Mouse (Mus musculus): ENCODE results near the gene Extl1. TPM values are rescaled to one million over a fixed set of nuclear protein-coding genes. Genes with fewer than 3 reads are reported as not detected.
A peak's percentile ranks its signal among the peaks of the same experiment; 100 is the strongest.

Gene Extl1
- polyA plus RNA-seq, 1 experiment from 2014 or later: 0.66 TPM

GRCm38 (mm10) chr4:134316390-134316789, 67.3 kb downstream of the Extl1 start:
- peak; percentile 33 for DNase-seq (ENCODE audit: low spot score)
- H3K9me3 ChIP-seq: 0 out of 2 replicates have a peak, but pooled peaks cover 2% of the 10 kb centered on the region
- no peak overlapping the region for H3K4me3 ChIP-seq
- no peaks in the 10 kb centered on the region for H3K27me3 ChIP-seq (replicated peaks; ENCODE audit: low read depth, poor library complexity, severe bottlenecking)
- 53% methylated on average over 16 of the region's 16 CpGs for WGBS
- no peaks in the 10 kb centered on the region for H3K36me3 ChIP-seq (replicated peaks)
- H3K4me1 ChIP-seq: peaks cover 16% of the 10 kb centered on the region
- H3K27ac ChIP-seq (replicated peaks): no peak overlapping the region

GRCm38 (mm10) chr4:134315470-134315869, 68.2 kb downstream of the Extl1 start:
- H3K27me3 ChIP-seq (replicated peaks; ENCODE audit: low read depth, poor library complexity, severe bottlenecking): no peaks in the 10 kb centered on the region
- peaks cover 16% of the 10 kb centered on the region for H3K4me1 ChIP-seq
- 0 out of 2 replicates have a peak overlapping the region, but pooled peaks have one; percentile 11 for H3K27ac ChIP-seq (replicated peaks)
- H3K4me3 ChIP-seq: no peak overlapping the region
- H3K36me3 ChIP-seq (replicated peaks): no peaks in the 10 kb centered on the region
- 0 out of 2 replicates have a peak, but pooled peaks cover 2% of the 10 kb centered on the region for H3K9me3 ChIP-seq
- WGBS: 79% methylated on average over 9 of the region's 9 CpGs
- DNase-seq (ENCODE audit: low spot score): no peak

DNA sequence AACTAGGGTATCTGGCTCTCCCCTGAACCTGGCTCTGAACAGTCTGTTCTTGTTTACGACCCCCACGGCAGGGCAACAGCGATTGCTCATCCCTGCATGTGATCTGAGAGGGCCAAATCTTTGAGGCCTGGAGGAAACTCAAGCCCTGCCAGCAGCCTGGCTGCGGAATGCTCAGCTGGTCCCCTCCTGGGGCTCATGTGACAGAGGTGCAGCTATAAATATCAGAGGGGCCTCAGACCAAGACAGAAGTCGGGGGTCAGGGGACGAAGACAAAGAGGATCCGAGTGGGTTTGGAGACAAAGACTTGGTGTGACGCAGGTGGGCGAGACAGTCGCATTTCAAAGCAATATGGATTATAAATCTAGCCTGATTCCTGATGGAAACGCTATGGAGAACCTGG, 68.8 kb downstream of the Extl1 start, which contains the start of gene Trim63:
Trim63 (plus strand) TSS at position 245 of the 400 bp plus-strand sequence.
- Histone ChIP-seq H3K27ac (replicated peaks) (0 out of 2 replicates have a peak within 1 kb of the TSS, but pooled peaks have one; percentile 11), H3K4me1 (peaks cover 16% of the 10 kb centered on the region), H3K9me3 (0 out of 2 replicates have a peak, but pooled peaks cover 2% of the 10 kb centered on the region), H3K36me3 (replicated peaks) (no peaks in the 10 kb centered on the region), H3K27me3 (replicated peaks; ENCODE audit: low read depth, poor library complexity, severe bottlenecking) (no peaks in the 10 kb centered on the region), H3K4me3 (no peak within 1 kb of the TSS)
- WGBS: 38% methylated on average over 11 of the region's 11 CpGs
- DNase-seq (ENCODE audit: low spot score): peak; percentile 10

- Histone ChIP-seq H3K27me3 (replicated peaks; ENCODE audit: low read depth, poor library complexity, severe bottlenecking) (no peaks in the 10 kb centered on the region), H3K27ac (replicated peaks) (no peak overlapping the region), H3K4me3 (no peak overlapping the region), H3K36me3 (replicated peaks) (no peaks in the 10 kb centered on the region), H3K4me1 (peaks cover 16% of the 10 kb centered on the region), H3K9me3 (0 out of 2 replicates have a peak, but pooled peaks cover 2% of the 10 kb centered on the region)
- WGBS: 79% methylated on average over 4 of the region's 4 CpGs
- no peak for DNase-seq (ENCODE audit: low spot score)
Measured at GRCm38 (mm10) chr4:134314081-134314655, 69.5 kb downstream of the Extl1 start.

GRCm38 (mm10) chr4:134312901-134313300, 70.7 kb downstream of the Extl1 start:
- DNase-seq (ENCODE audit: low spot score): no peak
- no peak overlapping the region for H3K27ac ChIP-seq (replicated peaks)
- 94% methylated on average over 6 of the region's 6 CpGs for WGBS
- no peaks in the 10 kb centered on the region for H3K36me3 ChIP-seq (replicated peaks)
- H3K4me1 ChIP-seq: peaks cover 17% of the 10 kb centered on the region
- H3K27me3 ChIP-seq (replicated peaks; ENCODE audit: low read depth, poor library complexity, severe bottlenecking): no peaks in the 10 kb centered on the region
- no peak overlapping the region for H3K4me3 ChIP-seq
- H3K9me3 ChIP-seq: 0 out of 2 replicates have a peak, but pooled peaks cover 2% of the 10 kb centered on the region

DNA sequence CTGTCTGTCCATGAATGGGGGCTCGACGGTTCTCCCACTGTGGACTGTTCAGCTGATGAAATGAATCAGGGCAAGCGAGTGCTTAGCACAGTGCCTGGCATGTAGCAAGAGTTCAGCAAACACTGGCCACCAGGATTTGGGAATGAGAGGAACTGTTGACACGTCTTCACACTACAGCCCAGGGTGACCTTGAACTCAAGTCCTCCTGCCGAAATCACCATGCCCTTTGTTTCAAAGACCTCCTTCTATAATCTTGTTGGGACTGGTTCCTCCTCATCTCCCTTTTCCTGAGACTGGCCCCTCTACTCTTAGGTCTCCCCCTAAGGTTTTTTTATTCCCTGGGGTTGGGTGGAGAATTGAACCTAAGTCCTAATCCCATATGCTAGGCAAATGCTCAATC, 71.3 kb downstream of the Extl1 start:
- Histone ChIP-seq H3K27me3 (replicated peaks; ENCODE audit: low read depth, poor library complexity, severe bottlenecking) (no peaks in the 10 kb centered on the region), H3K4me3 (no peak overlapping the region), H3K4me1 (peaks cover 23% of the 10 kb centered on the region), H3K36me3 (replicated peaks) (no peaks in the 10 kb centered on the region), H3K9me3 (0 out of 2 replicates have a peak, but pooled peaks cover 2% of the 10 kb centered on the region), H3K27ac (replicated peaks) (no peak overlapping the region)
- no peak for DNase-seq (ENCODE audit: low spot score)
- 91% methylated on average over 5 of the region's 5 CpGs for WGBS

GRCm38 (mm10) chr4:134311784-134312183, 71.9 kb downstream of the Extl1 start:
- WGBS: 83% methylated on average over 9 of the region's 9 CpGs
- Histone ChIP-seq H3K4me3 (no peak overlapping the region), H3K4me1 (peaks cover 28% of the 10 kb centered on the region), H3K9me3 (0 out of 2 replicates have a peak, but pooled peaks cover 2% of the 10 kb centered on the region), H3K36me3 (replicated peaks) (no peaks in the 10 kb centered on the region), H3K27me3 (replicated peaks; ENCODE audit: low read depth, poor library complexity, severe bottlenecking) (no peaks in the 10 kb centered on the region), H3K27ac (replicated peaks) (no peak overlapping the region)
- DNase-seq (ENCODE audit: low spot score): no peak

DNA sequence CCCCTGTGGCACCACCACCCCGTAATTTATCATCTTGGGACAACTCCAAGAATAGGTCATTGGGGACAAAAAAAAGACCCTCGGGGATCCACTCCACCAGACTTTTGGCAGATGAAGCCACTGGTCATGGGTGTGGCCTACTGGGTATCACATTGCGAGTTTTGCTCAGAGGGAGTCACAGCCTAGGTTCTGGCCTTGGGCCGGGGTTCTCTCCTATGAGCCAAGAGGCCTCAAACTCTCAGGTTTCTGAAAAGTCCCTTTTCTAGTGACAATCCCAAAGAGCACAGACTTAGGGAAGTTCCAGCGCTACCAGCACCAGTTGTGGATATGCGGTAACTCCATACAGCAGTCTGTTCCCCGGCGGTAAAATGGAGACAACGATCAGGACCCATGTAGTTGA, 73.0 kb downstream of the Extl1 start:
- H3K4me3 ChIP-seq: no peak overlapping the region
- peaks cover 28% of the 10 kb centered on the region for H3K4me1 ChIP-seq
- H3K27ac ChIP-seq (replicated peaks): no peak overlapping the region
- 0 out of 2 replicates have a peak, but pooled peaks cover 2% of the 10 kb centered on the region for H3K9me3 ChIP-seq
- no peaks in the 10 kb centered on the region for H3K36me3 ChIP-seq (replicated peaks)
- WGBS: 89% methylated on average over 9 of the region's 9 CpGs
- DNase-seq (ENCODE audit: low spot score): no peak
- no peaks in the 10 kb centered on the region for H3K27me3 ChIP-seq (replicated peaks; ENCODE audit: low read depth, poor library complexity, severe bottlenecking)

GRCm38 (mm10) chr4:134310106-134310505, 73.5 kb downstream of the Extl1 start:
- Histone ChIP-seq H3K4me1 (peaks cover 22% of the 10 kb centered on the region), H3K9me3 (0 out of 2 replicates have a peak, but pooled peaks cover 2% of the 10 kb centered on the region), H3K27me3 (replicated peaks; ENCODE audit: low read depth, poor library complexity, severe bottlenecking) (no peaks in the 10 kb centered on the region), H3K27ac (replicated peaks) (no peak overlapping the region), H3K4me3 (no peak overlapping the region), H3K36me3 (replicated peaks) (no peaks in the 10 kb centered on the region)
- no peak for DNase-seq (ENCODE audit: low spot score)
- 85% methylated on average over 7 of the region's 7 CpGs for WGBS

- WGBS: 13% methylated on average over 12 of the region's 12 CpGs
- H3K4me3 ChIP-seq: peak overlapping the region; percentile 27; the same call in 1 of the 2 replicates
- H3K27ac ChIP-seq (replicated peaks): peak overlapping the region; percentile 49; the same call in 1 of the 2 replicates
Measured at GRCm38 (mm10) chr4:134307367-134308072, 76.1 kb downstream of the Extl1 start.

GRCm38 (mm10) chr4:134306963-134307362, 76.7 kb downstream of the Extl1 start:
- H3K4me1 ChIP-seq: peaks cover 12% of the 10 kb centered on the region
- H3K36me3 ChIP-seq (replicated peaks): no peaks in the 10 kb centered on the region
- H3K27me3 ChIP-seq (replicated peaks; ENCODE audit: low read depth, poor library complexity, severe bottlenecking): no peaks in the 10 kb centered on the region
- H3K27ac ChIP-seq (replicated peaks): no peak overlapping the region
- DNase-seq (ENCODE audit: low spot score): no peak
- 72% methylated on average over 2 of the region's 2 CpGs for WGBS
- no peaks in the 10 kb centered on the region for H3K9me3 ChIP-seq
- no peak overlapping the region for H3K4me3 ChIP-seq

More at GRCm38 (mm10) chr4:134307367-134308072, 76.1 kb downstream of the Extl1 start:
- Histone ChIP-seq H3K36me3 (replicated peaks) (no peaks in the 10 kb centered on the region), H3K4me1 (peaks cover 12% of the 10 kb centered on the region), H3K27me3 (replicated peaks; ENCODE audit: low read depth, poor library complexity, severe bottlenecking) (no peaks in the 10 kb centered on the region), H3K9me3 (no peaks in the 10 kb centered on the region)
- peak; percentile 67 for DNase-seq (ENCODE audit: low spot score)
